Mouse (Mus musculus): ENCODE measurements at regions not wholly inside any gene's neighbourhood (a gene's known extent, or its start where the extent isn't known, plus 50 kb on each side); places are given as distances from the start of the nearest gene placed in this dataset.

DNA sequence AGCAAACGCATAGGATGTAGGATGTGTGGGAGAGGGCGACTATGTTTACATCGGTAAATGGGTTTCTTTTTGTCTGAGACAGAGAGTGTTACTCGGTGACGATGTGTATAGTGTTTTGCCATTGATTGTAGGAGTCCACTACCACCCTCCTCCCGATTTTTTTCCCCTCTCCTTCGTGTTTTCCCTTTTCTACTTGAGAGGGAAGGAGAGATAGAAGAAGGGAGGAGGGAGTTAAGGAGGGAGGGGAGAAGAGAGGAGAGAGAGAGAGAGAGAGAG is 131.4 kb upstream of the Dpyd start:
- no peak for TF ChIP-seq CTCF (IDR thresholded peaks at IDR 0.05; ENCODE audit: borderline replicate concordance, insufficient read depth, low read depth, low read length)
- TF ChIP-seq POLR2A (IDR thresholded peaks at IDR 0.05; ENCODE audit: borderline replicate concordance, insufficient read depth, low read length): no peak

All from cerebellum, adult 2 months (tissue).